In the genomic region with DNA sequence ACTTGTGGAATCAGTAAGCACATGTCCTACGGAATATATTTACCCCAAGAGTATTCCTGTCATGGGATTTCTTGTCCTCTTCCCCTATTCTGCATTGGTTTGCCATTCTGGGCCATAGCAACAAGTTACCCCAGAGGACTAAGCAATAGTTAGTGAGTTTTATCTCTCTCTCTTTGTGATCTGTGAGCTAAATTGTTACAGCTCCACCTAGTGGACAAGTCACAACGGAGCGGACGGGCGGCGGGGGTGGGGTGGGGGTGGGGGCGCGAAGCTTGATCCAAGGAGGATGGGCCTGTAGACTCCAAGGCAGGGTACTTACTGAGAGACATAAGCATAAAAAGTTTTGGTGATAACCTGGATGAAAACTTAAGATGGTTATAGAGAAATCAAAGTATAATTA, we compare ENCODE assay signal across 9 mouse cellular contexts.
A peak's percentile ranks its signal among the peaks of the same experiment; 100 is the strongest.
DNase-seq lines count a peak whose midpoint lies in the region; ATAC-seq lines count a peak whose summit lies in the region.
"Had no signal": no experiment of that assay in that cellular context is flagged by ENCODE, and none has a peak within 500 bp of the region (broad histone marks: within the 10 kb centered on the region; RNA-seq: fewer than 3 reads in every experiment).

No protein-coding gene starts in this region.

- H3K36me3 ChIP-seq in liver, embryonic 11.5 days (ENCODE audit: control insufficient read depth, insufficient read depth, low read length) = no peaks in the 10 kb centered on the region
- H3K36me3 ChIP-seq: limb, embryonic 15.5 days had no signal

- H3K27me3 ChIP-seq in liver, embryonic 11.5 days (replicated peaks; ENCODE audit: control insufficient read depth, insufficient read depth, low read length) = no peaks in the 10 kb centered on the region
- H3K27me3 ChIP-seq: limb, embryonic 15.5 days had no signal

- peak; percentile 34; the same call in 1 of the 2 replicates for ATAC-seq in liver, embryonic 11.5 days (replicated peaks; ENCODE audit: low FRiP score)

- whole genome bisulfite sequencing in liver, embryonic 11.5 days = 8% methylated on average over 8 of the region's 8 CpGs

- H3K4me1 ChIP-seq in liver, embryonic 11.5 days (replicated peaks; ENCODE audit: control insufficient read depth, insufficient read depth, low read length) = no peaks in the 10 kb centered on the region
- H3K4me1 ChIP-seq: limb, embryonic 15.5 days had no signal

- no peaks in the 10 kb centered on the region for H3K9me3 ChIP-seq in liver, embryonic 11.5 days (ENCODE audit: control insufficient read depth, low read length)
- H3K9me3 ChIP-seq: limb, embryonic 15.5 days had no signal

- no peak overlapping the region for H3K4me2 ChIP-seq in liver, embryonic 11.5 days
- H3K4me2 ChIP-seq: limb, embryonic 15.5 days had no signal

- H3K9ac ChIP-seq in liver, embryonic 11.5 days (ENCODE audit: low read depth, low read length) = no peak overlapping the region
- H3K9ac ChIP-seq: limb, embryonic 15.5 days had no signal

- DNase-seq in kidney, postnatal 14 days = peak; percentile 3
- DNase-seq in kidney, postnatal 25 days = no peak
- peak; percentile 48 for DNase-seq in NIH3T3 (ENCODE audit: low read depth)
- DNase-seq in embryo, embryonic 9.5 days (ENCODE audit: extremely low spot score) = peak; percentile 45
- DNase-seq in liver, embryonic 11.5 days (ENCODE audit: low spot score) = peak; percentile 30
- no peak for DNase-seq in thymus, adult 18-20 months
- DNase-seq in gastrocnemius, postnatal 25 days = no peak
- no peak for DNase-seq in gastrocnemius, adult 8-10 months (ENCODE audit: low spot score in 2 of 2)

- no peak overlapping the region for H3K27ac ChIP-seq in liver, embryonic 11.5 days (ENCODE audit: low read depth, low read length)
- H3K27ac ChIP-seq: limb, embryonic 15.5 days had no signal

- no peak overlapping the region for H3K4me3 ChIP-seq in liver, embryonic 11.5 days (ENCODE audit: low read depth, low read length)
- H3K4me3 ChIP-seq: limb, embryonic 15.5 days had no signal

Comparison
In these comparisons a context has a peak if more than half of its experiments do, and no peak if none do; other contexts are left out.
1. DNase-seq: peak in kidney, postnatal 14 days (single experiment), NIH3T3 (single experiment), embryo, embryonic 9.5 days (single experiment) and liver, embryonic 11.5 days (single experiment); none in kidney, postnatal 25 days (0 of 2), thymus, adult 18-20 months (0 of 2), gastrocnemius, postnatal 25 days (single experiment) and gastrocnemius, adult 8-10 months (0 of 2).